Mouse (Mus musculus): ENCODE data around the gene Daam2. TPM values are rescaled to one million over a fixed set of nuclear protein-coding genes. Genes with fewer than 3 reads are reported as not detected.

Daam2 gene
- polyA plus RNA-seq, 1 experiment = 1.5 TPM

DNA sequence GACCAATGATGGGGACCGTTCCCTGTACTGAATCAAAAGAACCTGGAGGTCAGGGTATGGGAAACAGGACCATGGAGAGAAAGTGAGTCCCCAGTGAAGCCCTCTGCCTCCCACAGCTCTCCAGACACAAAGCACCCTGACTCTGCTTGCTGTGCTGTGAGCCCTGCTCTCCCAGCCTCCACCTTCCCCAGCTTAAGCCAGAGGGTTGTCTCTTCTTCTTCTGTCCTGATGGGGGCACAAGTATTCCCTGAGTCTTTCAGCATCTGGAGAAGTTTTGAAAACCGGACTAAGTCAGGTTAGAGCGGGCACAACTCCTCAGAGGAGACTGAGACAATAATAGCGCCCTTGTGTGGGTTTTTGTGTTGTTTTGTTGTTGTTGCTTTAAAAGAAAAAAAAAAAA is 2.2 kb downstream of the Daam2 start:
- H3K79me2 ChIP-seq (ENCODE audit: control insufficient read depth, insufficient read depth) = no peaks in the 10 kb centered on the region

DNA sequence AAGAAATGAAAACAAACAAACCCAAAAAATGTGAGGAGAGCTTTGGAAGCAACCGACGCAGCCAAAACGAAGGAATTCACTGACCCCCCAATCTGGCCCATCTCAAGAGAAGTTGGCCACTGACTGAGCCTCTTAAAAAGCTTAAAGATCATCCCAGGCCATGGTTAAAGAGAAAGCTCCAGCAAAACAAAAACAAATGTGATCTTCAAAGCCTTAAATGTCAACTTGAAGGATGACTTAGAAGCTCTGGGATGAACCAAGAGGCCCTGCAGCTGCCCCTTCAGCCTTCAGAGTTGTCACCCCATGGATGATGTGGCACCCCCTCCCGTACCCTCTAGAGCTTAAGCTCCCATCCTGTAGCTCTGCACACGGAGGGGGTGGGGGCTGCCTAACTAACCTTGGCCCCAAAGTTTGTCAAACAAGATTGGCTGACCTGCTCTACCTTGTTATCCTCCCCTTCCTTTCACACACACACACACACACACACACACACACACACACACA is 4.3 kb downstream of the Daam2 start:
- TF ChIP-seq FOSL1 (IDR thresholded peaks at IDR 0.05; ENCODE audit: insufficient read depth, low read length, poor library complexity, severe bottlenecking) = no peak
- no peak for TF ChIP-seq MYOG (IDR thresholded peaks at IDR 0.05; ENCODE audit: control insufficient read depth, extremely low read depth, insufficient read length)
- no peak for TF ChIP-seq CEBPB (IDR thresholded peaks at IDR 0.05; ENCODE audit: low read depth)
- TF ChIP-seq USF1 (IDR thresholded peaks at IDR 0.05; ENCODE audit: low read depth) = no peak
- TF ChIP-seq MYOD1 (IDR thresholded peaks at IDR 0.05; ENCODE audit: control insufficient read depth, insufficient read length, low read depth) = no peak
- no peak for TF ChIP-seq CTCF (IDR thresholded peaks at IDR 0.05; ENCODE audit: control insufficient read depth, insufficient read depth, insufficient read length)
- no peak for TF ChIP-seq MAX (IDR thresholded peaks at IDR 0.05)
- no peaks in the 10 kb centered on the region for H3K36me3 ChIP-seq (ENCODE audit: control insufficient read depth, insufficient read depth)
- H3K4me3 ChIP-seq (ENCODE audit: insufficient read depth, poor library complexity, severe bottlenecking) = no peak overlapping the region
- H3ac ChIP-seq (ENCODE audit: control insufficient read depth, insufficient read length, low read depth) = no peak overlapping the region
- H3K79me2 ChIP-seq (ENCODE audit: control insufficient read depth, insufficient read depth) = no peaks in the 10 kb centered on the region
- H3K27me3 ChIP-seq (ENCODE audit: control insufficient read depth, insufficient read depth, insufficient read length) = peaks cover 14% of the 10 kb centered on the region
- no peaks in the 10 kb centered on the region for H3K79me3 ChIP-seq (ENCODE audit: low read depth)

More for the DNA sequence above, 2.2 kb downstream of the Daam2 start:
- no peaks in the 10 kb centered on the region for H3K36me3 ChIP-seq (ENCODE audit: control insufficient read depth, insufficient read depth)
- peaks cover 14% of the 10 kb centered on the region for H3K27me3 ChIP-seq (ENCODE audit: control insufficient read depth, insufficient read depth, insufficient read length)
- H3K4me3 ChIP-seq (ENCODE audit: insufficient read depth, poor library complexity, severe bottlenecking) = no peak overlapping the region
- H3K79me3 ChIP-seq (ENCODE audit: low read depth) = no peaks in the 10 kb centered on the region
- TF ChIP-seq CTCF (IDR thresholded peaks at IDR 0.05; ENCODE audit: control insufficient read depth, insufficient read depth, insufficient read length) = no peak
- TF ChIP-seq CEBPB (IDR thresholded peaks at IDR 0.05; ENCODE audit: low read depth) = no peak
- no peak for TF ChIP-seq USF1 (IDR thresholded peaks at IDR 0.05; ENCODE audit: low read depth)
- TF ChIP-seq MYOD1 (IDR thresholded peaks at IDR 0.05; ENCODE audit: control insufficient read depth, insufficient read length, low read depth) = no peak
- no peak for TF ChIP-seq MYOG (IDR thresholded peaks at IDR 0.05; ENCODE audit: control insufficient read depth, extremely low read depth, insufficient read length)
- TF ChIP-seq FOSL1 (IDR thresholded peaks at IDR 0.05; ENCODE audit: insufficient read depth, low read length, poor library complexity, severe bottlenecking) = no peak
- TF ChIP-seq MAX (IDR thresholded peaks at IDR 0.05) = no peak
- H3ac ChIP-seq (ENCODE audit: control insufficient read depth, insufficient read length, low read depth) = no peak overlapping the region

DNA sequence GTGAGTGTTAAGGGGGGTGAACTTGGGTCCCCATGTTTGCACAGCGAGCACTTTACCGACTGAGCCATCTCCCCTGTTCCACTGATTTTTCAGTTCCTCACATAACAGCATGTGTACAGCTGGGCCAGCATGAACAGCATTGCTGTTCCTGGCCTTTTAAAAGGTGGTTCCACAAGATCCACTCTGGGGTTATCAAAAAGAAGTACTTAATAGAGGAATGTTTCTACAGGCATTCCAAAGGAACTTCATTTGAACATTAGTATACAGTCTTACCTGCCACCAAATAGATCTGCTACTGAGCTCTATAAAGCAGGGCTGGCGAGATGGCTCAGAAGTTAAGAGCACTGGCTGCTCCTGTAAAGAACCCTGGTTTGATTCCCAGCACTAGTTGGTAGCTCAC is 8.0 kb downstream of the Daam2 start:
- no peaks in the 10 kb centered on the region for H3K79me2 ChIP-seq (ENCODE audit: control insufficient read depth, insufficient read depth)
- TF ChIP-seq USF1 (IDR thresholded peaks at IDR 0.05; ENCODE audit: low read depth) = no peak
- no peak for TF ChIP-seq MAX (IDR thresholded peaks at IDR 0.05)
- TF ChIP-seq CTCF (IDR thresholded peaks at IDR 0.05; ENCODE audit: control insufficient read depth, insufficient read depth, insufficient read length) = no peak
- no peak for TF ChIP-seq CEBPB (IDR thresholded peaks at IDR 0.05; ENCODE audit: low read depth)
- no peak for TF ChIP-seq FOSL1 (IDR thresholded peaks at IDR 0.05; ENCODE audit: insufficient read depth, low read length, poor library complexity, severe bottlenecking)
- TF ChIP-seq MYOG (IDR thresholded peaks at IDR 0.05; ENCODE audit: control insufficient read depth, extremely low read depth, insufficient read length) = no peak
- TF ChIP-seq MYOD1 (IDR thresholded peaks at IDR 0.05; ENCODE audit: control insufficient read depth, insufficient read length, low read depth) = no peak
- no peak overlapping the region for H3ac ChIP-seq (ENCODE audit: control insufficient read depth, insufficient read length, low read depth)
- H3K4me3 ChIP-seq (ENCODE audit: insufficient read depth, poor library complexity, severe bottlenecking) = no peak overlapping the region
- H3K36me3 ChIP-seq (ENCODE audit: control insufficient read depth, insufficient read depth) = no peaks in the 10 kb centered on the region
- H3K79me3 ChIP-seq (ENCODE audit: low read depth) = no peaks in the 10 kb centered on the region
- no peaks in the 10 kb centered on the region for H3K27me3 ChIP-seq (ENCODE audit: control insufficient read depth, insufficient read depth, insufficient read length)

DNA sequence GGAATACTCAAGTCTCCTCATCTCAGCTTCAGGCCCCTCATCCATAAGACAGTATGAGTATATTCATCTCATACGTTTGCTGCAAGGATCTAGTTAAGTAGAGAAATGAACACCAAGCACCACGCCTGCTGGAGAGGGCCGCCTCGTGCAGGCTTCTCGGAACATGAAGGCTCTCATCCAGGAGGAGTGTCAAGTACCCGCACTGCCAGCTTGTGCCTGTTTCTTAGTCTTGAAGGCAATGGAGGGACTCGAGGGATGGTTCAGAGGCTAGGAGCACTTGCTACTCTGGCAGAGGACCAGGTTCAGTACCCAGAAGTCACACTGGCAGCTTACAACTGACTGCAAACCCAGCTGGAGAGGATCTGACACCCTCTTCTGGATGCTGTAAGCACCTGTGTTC is 12.2 kb downstream of the Daam2 start:
- Histone ChIP-seq H3ac (ENCODE audit: control insufficient read depth, insufficient read length, low read depth) (no peak overlapping the region), H3K27me3 (ENCODE audit: control insufficient read depth, insufficient read depth, insufficient read length) (no peaks in the 10 kb centered on the region), H3K4me3 (ENCODE audit: insufficient read depth, poor library complexity, severe bottlenecking) (no peak overlapping the region), H3K36me3 (ENCODE audit: control insufficient read depth, insufficient read depth) (no peaks in the 10 kb centered on the region), H3K79me3 (ENCODE audit: low read depth) (no peaks in the 10 kb centered on the region), H3K79me2 (ENCODE audit: control insufficient read depth, insufficient read depth) (no peaks in the 10 kb centered on the region)
- no peak for TF ChIP-seq CEBPB (IDR thresholded peaks at IDR 0.05; ENCODE audit: low read depth)
- no peak for TF ChIP-seq USF1 (IDR thresholded peaks at IDR 0.05; ENCODE audit: low read depth)
- no peak for TF ChIP-seq MAX (IDR thresholded peaks at IDR 0.05)
- TF ChIP-seq MYOD1 (IDR thresholded peaks at IDR 0.05; ENCODE audit: control insufficient read depth, insufficient read length, low read depth) = no peak
- no peak for TF ChIP-seq FOSL1 (IDR thresholded peaks at IDR 0.05; ENCODE audit: insufficient read depth, low read length, poor library complexity, severe bottlenecking)
- no peak for TF ChIP-seq CTCF (IDR thresholded peaks at IDR 0.05; ENCODE audit: control insufficient read depth, insufficient read depth, insufficient read length)

DNA sequence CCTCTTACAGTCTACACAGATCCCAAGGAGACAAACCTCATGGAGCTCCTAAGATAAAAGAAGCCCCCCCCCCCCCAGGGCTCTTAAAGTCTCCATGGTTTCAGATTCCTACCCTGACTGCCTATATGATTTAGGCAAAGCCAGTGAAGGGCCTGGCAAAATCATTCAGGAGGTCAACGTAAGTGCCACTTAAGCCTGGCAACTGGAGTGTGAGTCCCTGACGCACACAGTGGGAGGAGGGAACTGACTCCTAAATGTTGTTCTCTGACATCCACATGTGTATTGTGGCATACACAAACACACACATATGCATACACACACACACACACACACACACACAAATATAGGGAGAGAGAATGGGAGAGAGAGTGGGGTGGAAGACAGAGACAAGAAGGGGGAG is 12.7 kb downstream of the Daam2 start:
- no peaks in the 10 kb centered on the region for H3K79me3 ChIP-seq (ENCODE audit: low read depth)
- H3K4me3 ChIP-seq (ENCODE audit: insufficient read depth, poor library complexity, severe bottlenecking) = no peak overlapping the region
- H3K27me3 ChIP-seq (ENCODE audit: control insufficient read depth, insufficient read depth, insufficient read length) = no peaks in the 10 kb centered on the region
- no peaks in the 10 kb centered on the region for H3K36me3 ChIP-seq (ENCODE audit: control insufficient read depth, insufficient read depth)
- no peak overlapping the region for H3ac ChIP-seq (ENCODE audit: control insufficient read depth, insufficient read length, low read depth)
- TF ChIP-seq CEBPB (IDR thresholded peaks at IDR 0.05; ENCODE audit: low read depth) (no peak), FOSL1 (IDR thresholded peaks at IDR 0.05; ENCODE audit: insufficient read depth, low read length, poor library complexity, severe bottlenecking) (no peak), USF1 (IDR thresholded peaks at IDR 0.05; ENCODE audit: low read depth) (no peak)
- H3K79me2 ChIP-seq (ENCODE audit: control insufficient read depth, insufficient read depth) = no peaks in the 10 kb centered on the region

GRCm38 (mm10) chr17:49545997-49546396 is 18.1 kb downstream of the Daam2 start:
- Histone ChIP-seq H3K4me3 (ENCODE audit: insufficient read depth, poor library complexity, severe bottlenecking) (no peak overlapping the region), H3K36me3 (ENCODE audit: control insufficient read depth, insufficient read depth) (no peaks in the 10 kb centered on the region), H3ac (ENCODE audit: control insufficient read depth, insufficient read length, low read depth) (no peak overlapping the region), H3K79me2 (ENCODE audit: control insufficient read depth, insufficient read depth) (no peaks in the 10 kb centered on the region), H3K27me3 (ENCODE audit: control insufficient read depth, insufficient read depth, insufficient read length) (no peaks in the 10 kb centered on the region), H3K79me3 (ENCODE audit: low read depth) (no peaks in the 10 kb centered on the region)
- TF ChIP-seq MYOG (IDR thresholded peaks at IDR 0.05; ENCODE audit: control insufficient read depth, extremely low read depth, insufficient read length) (no peak), CEBPB (IDR thresholded peaks at IDR 0.05; ENCODE audit: low read depth) (no peak), MYOD1 (IDR thresholded peaks at IDR 0.05; ENCODE audit: control insufficient read depth, insufficient read length, low read depth) (no peak), MAX (IDR thresholded peaks at IDR 0.05) (no peak), USF1 (IDR thresholded peaks at IDR 0.05; ENCODE audit: low read depth) (no peak), CTCF (IDR thresholded peaks at IDR 0.05; ENCODE audit: control insufficient read depth, insufficient read depth, insufficient read length) (no peak), FOSL1 (IDR thresholded peaks at IDR 0.05; ENCODE audit: insufficient read depth, low read length, poor library complexity, severe bottlenecking) (no peak)

Data from C2C12 (cell line).